Mouse (Mus musculus): Measurements from ENCODE around the gene Plekhg3. TPM values are rescaled to one million over a fixed set of nuclear protein-coding genes. Genes with fewer than 3 reads are reported as not detected.

The Plekhg3 gene
- 25.3 and 28.5 TPM in 2 replicates for polyA plus RNA-seq (2011; ENCODE audit: insufficient read depth, insufficient read length, low read depth, missing spikeins)

DNA sequence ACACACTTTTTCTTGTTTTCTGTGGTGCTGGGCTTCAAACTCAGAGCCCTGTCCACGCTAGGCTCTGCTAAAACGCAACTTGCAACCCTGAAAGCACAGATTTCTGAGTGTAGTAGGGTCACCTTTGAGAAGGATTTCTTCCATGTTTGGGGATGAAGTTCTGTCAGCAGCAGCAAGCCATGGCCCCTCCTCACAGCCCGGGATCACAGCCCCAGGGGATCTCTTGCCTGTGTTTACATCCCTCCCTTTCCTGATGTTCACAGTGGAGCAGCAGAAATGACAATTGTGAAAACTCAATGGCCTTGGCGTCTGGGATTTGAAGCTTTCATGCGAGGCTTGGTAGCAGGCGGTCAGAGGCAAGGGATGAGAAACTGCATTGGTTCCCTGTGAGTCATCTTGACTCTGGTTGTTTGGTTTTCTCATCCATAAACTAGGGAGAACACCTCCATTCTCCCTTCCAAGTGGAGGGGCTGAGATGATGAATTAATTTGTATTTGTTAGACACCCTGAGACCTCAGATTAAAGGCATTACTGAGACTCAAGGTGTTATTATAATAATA, at the start of gene Plekhg3:
Gene Plekhg3, plus strand, starts transcription at position 312 of the 560 bp plus-strand sequence.
- H3K27ac ChIP-seq (ENCODE audit: insufficient read depth, low read length): no peak within 1 kb of the TSS
- H3K9me3 ChIP-seq (replicated peaks; ENCODE audit: control insufficient read depth, insufficient read depth, low read length, poor library complexity, severe bottlenecking): no peaks in the 10 kb centered on the region
- H3K4me3 ChIP-seq (ENCODE audit: low read depth, low read length): no peak within 1 kb of the TSS
- H3K4me1 ChIP-seq (ENCODE audit: control insufficient read depth, insufficient read depth, low read length): peaks cover 3% of the 10 kb centered on the region
- H3K27me3 ChIP-seq (ENCODE audit: control insufficient read depth, insufficient read depth, low read length, poor library complexity, severe bottlenecking): no peaks in the 10 kb centered on the region
- no peak within 1 kb of the TSS for H3K9ac ChIP-seq (ENCODE audit: low read depth, poor library complexity, severe bottlenecking)
- H3K36me3 ChIP-seq (ENCODE audit: control insufficient read depth, insufficient read depth, low read length, poor library complexity, severe bottlenecking): no peaks in the 10 kb centered on the region
- TF ChIP-seq CTCF (IDR thresholded peaks at IDR 0.05; ENCODE audit: low read depth, low read length) (no peak), POLR2A (IDR thresholded peaks at IDR 0.05; ENCODE audit: insufficient read depth, low read length) (no peak), EP300 (IDR thresholded peaks at IDR 0.05; ENCODE audit: insufficient read depth, low read depth, low read length) (no peak)

DNA sequence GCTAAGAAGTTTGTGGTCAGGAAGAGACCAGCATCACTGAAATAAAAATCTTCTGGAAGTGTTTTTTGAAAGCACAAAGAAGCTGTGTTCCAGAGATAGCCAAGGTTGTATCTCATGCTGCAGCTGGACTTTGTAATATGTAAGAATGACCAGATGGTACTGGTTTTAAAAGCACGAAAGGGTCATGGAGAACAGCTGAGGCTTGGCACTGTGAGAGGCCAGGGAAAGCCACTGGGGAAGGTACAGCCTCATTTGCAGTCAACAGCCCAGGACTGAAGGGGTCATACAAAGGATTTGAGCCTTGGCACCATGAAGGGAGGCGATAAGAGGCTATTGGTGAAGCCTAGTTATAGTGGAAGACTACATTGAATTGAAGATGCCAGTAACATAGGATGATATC, 48.2 kb upstream of the Plekhg3 start:
- H3K36me3 ChIP-seq (ENCODE audit: control insufficient read depth, insufficient read depth, low read length, poor library complexity, severe bottlenecking): no peaks in the 10 kb centered on the region
- no peaks in the 10 kb centered on the region for H3K9me3 ChIP-seq (replicated peaks; ENCODE audit: control insufficient read depth, insufficient read depth, low read length, poor library complexity, severe bottlenecking)
- no peaks in the 10 kb centered on the region for H3K27me3 ChIP-seq (ENCODE audit: control insufficient read depth, insufficient read depth, low read length, poor library complexity, severe bottlenecking)

GRCm38 (mm10) chr12:76482948-76483347, 47.7 kb upstream of the Plekhg3 start:
- Histone ChIP-seq H3K4me3 (ENCODE audit: low read depth, low read length) (no peak overlapping the region), H3K27me3 (ENCODE audit: control insufficient read depth, insufficient read depth, low read length, poor library complexity, severe bottlenecking) (no peaks in the 10 kb centered on the region), H3K36me3 (ENCODE audit: control insufficient read depth, insufficient read depth, low read length, poor library complexity, severe bottlenecking) (no peaks in the 10 kb centered on the region), H3K9me3 (replicated peaks; ENCODE audit: control insufficient read depth, insufficient read depth, low read length, poor library complexity, severe bottlenecking) (no peaks in the 10 kb centered on the region), H3K4me1 (ENCODE audit: control insufficient read depth, insufficient read depth, low read length) (no peaks in the 10 kb centered on the region), H3K9ac (ENCODE audit: low read depth, poor library complexity, severe bottlenecking) (no peak overlapping the region), H3K27ac (ENCODE audit: insufficient read depth, low read length) (no peak overlapping the region)
- TF ChIP-seq EP300 (IDR thresholded peaks at IDR 0.05; ENCODE audit: insufficient read depth, low read depth, low read length) (no peak), CTCF (IDR thresholded peaks at IDR 0.05; ENCODE audit: low read depth, low read length) (no peak), POLR2A (IDR thresholded peaks at IDR 0.05; ENCODE audit: insufficient read depth, low read length) (no peak)

More for the DNA sequence above, 48.2 kb upstream of the Plekhg3 start:
- TF ChIP-seq CTCF (IDR thresholded peaks at IDR 0.05; ENCODE audit: low read depth, low read length): no peak
- no peak for TF ChIP-seq EP300 (IDR thresholded peaks at IDR 0.05; ENCODE audit: insufficient read depth, low read depth, low read length)
- no peak for TF ChIP-seq POLR2A (IDR thresholded peaks at IDR 0.05; ENCODE audit: insufficient read depth, low read length)
- Histone ChIP-seq H3K4me3 (ENCODE audit: low read depth, low read length) (no peak overlapping the region), H3K27ac (ENCODE audit: insufficient read depth, low read length) (no peak overlapping the region), H3K4me1 (ENCODE audit: control insufficient read depth, insufficient read depth, low read length) (no peaks in the 10 kb centered on the region), H3K9ac (ENCODE audit: low read depth, poor library complexity, severe bottlenecking) (no peak overlapping the region)

DNA sequence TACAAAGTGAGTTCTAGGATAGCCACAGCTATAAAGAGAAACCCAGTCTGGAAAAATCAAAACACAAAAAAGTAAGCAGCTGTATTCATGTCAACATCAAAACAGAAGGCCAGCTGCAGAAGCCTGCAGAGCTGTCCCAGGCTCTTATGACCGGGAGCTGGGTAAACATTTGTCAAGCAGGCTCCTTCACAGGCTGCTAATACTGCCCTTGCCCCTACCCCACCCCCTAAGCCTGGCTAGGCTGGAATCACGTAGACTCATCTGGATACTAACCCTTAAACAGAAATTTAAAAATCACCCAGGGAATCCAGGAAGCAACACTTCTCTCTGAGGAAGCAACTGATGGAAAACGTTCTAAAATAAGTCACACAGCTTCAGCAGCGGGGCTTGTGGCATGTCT, 45.8 kb upstream of the Plekhg3 start:
- Histone ChIP-seq H3K4me3 (ENCODE audit: low read depth, low read length) (no peak overlapping the region), H3K9me3 (replicated peaks; ENCODE audit: control insufficient read depth, insufficient read depth, low read length, poor library complexity, severe bottlenecking) (no peaks in the 10 kb centered on the region), H3K27ac (ENCODE audit: insufficient read depth, low read length) (no peak overlapping the region), H3K27me3 (ENCODE audit: control insufficient read depth, insufficient read depth, low read length, poor library complexity, severe bottlenecking) (no peaks in the 10 kb centered on the region), H3K9ac (ENCODE audit: low read depth, poor library complexity, severe bottlenecking) (no peak overlapping the region), H3K36me3 (ENCODE audit: control insufficient read depth, insufficient read depth, low read length, poor library complexity, severe bottlenecking) (no peaks in the 10 kb centered on the region), H3K4me1 (ENCODE audit: control insufficient read depth, insufficient read depth, low read length) (no peaks in the 10 kb centered on the region)
- TF ChIP-seq CTCF (IDR thresholded peaks at IDR 0.05; ENCODE audit: low read depth, low read length) (no peak), EP300 (IDR thresholded peaks at IDR 0.05; ENCODE audit: insufficient read depth, low read depth, low read length) (no peak), POLR2A (IDR thresholded peaks at IDR 0.05; ENCODE audit: insufficient read depth, low read length) (no peak)

- Histone ChIP-seq H3K36me3 (ENCODE audit: control insufficient read depth, insufficient read depth, low read length, poor library complexity, severe bottlenecking) (no peaks in the 10 kb centered on the region), H3K4me1 (ENCODE audit: control insufficient read depth, insufficient read depth, low read length) (no peaks in the 10 kb centered on the region), H3K9ac (ENCODE audit: low read depth, poor library complexity, severe bottlenecking) (no peak overlapping the region), H3K4me3 (ENCODE audit: low read depth, low read length) (no peak overlapping the region), H3K27ac (ENCODE audit: insufficient read depth, low read length) (no peak overlapping the region), H3K27me3 (ENCODE audit: control insufficient read depth, insufficient read depth, low read length, poor library complexity, severe bottlenecking) (no peaks in the 10 kb centered on the region), H3K9me3 (replicated peaks; ENCODE audit: control insufficient read depth, insufficient read depth, low read length, poor library complexity, severe bottlenecking) (no peaks in the 10 kb centered on the region)
- TF ChIP-seq CTCF (IDR thresholded peaks at IDR 0.05; ENCODE audit: low read depth, low read length) (no peak), EP300 (IDR thresholded peaks at IDR 0.05; ENCODE audit: insufficient read depth, low read depth, low read length) (no peak), POLR2A (IDR thresholded peaks at IDR 0.05; ENCODE audit: insufficient read depth, low read length) (no peak)
Observed at GRCm38 (mm10) chr12:76485381-76485780, 45.3 kb upstream of the Plekhg3 start.

GRCm38 (mm10) chr12:76486943-76487342, 43.7 kb upstream of the Plekhg3 start:
- Histone ChIP-seq H3K4me1 (ENCODE audit: control insufficient read depth, insufficient read depth, low read length) (no peaks in the 10 kb centered on the region), H3K27me3 (ENCODE audit: control insufficient read depth, insufficient read depth, low read length, poor library complexity, severe bottlenecking) (no peaks in the 10 kb centered on the region), H3K9ac (ENCODE audit: low read depth, poor library complexity, severe bottlenecking) (no peak overlapping the region), H3K9me3 (replicated peaks; ENCODE audit: control insufficient read depth, insufficient read depth, low read length, poor library complexity, severe bottlenecking) (no peaks in the 10 kb centered on the region), H3K27ac (ENCODE audit: insufficient read depth, low read length) (no peak overlapping the region), H3K36me3 (ENCODE audit: control insufficient read depth, insufficient read depth, low read length, poor library complexity, severe bottlenecking) (no peaks in the 10 kb centered on the region), H3K4me3 (ENCODE audit: low read depth, low read length) (no peak overlapping the region)
- no peak for TF ChIP-seq EP300 (IDR thresholded peaks at IDR 0.05; ENCODE audit: insufficient read depth, low read depth, low read length)
- TF ChIP-seq CTCF (IDR thresholded peaks at IDR 0.05; ENCODE audit: low read depth, low read length): no peak
- no peak for TF ChIP-seq POLR2A (IDR thresholded peaks at IDR 0.05; ENCODE audit: insufficient read depth, low read length)
